Mouse (Mus musculus) lung, adult 2 months (tissue): ENCODE measurements at regions not wholly inside any gene's neighbourhood (a gene's known extent, or its start where the extent isn't known, plus 50 kb on each side); places are given as distances from the start of the nearest gene placed in this dataset.

Experiments
- CTCF ChIP-seq: fragments of 200-500 bp; IDR thresholded peaks from 2 replicates; pipeline ENCODE4 v1.5.1; 2011; ENCODE audit warnings: mild to moderate bottlenecking, low read length, control low read depth; ENCODE audit not compliant: insufficient read depth
- POLR2A ChIP-seq: fragments of 200-500 bp; IDR thresholded peaks from 2 replicates; pipeline ENCODE4 v1.6.1; 2011; ENCODE audit warnings: low read depth, mild to moderate bottlenecking, control low read depth, low read length, borderline replicate concordance; ENCODE audit errors: extremely low read depth

- TF ChIP-seq POLR2A, result no peak
- no peak for TF ChIP-seq CTCF
Observed at GRCm38 (mm10) chr4:131429356-131429755, 408.7 kb downstream of the Ptpru start.
